Mouse (Mus musculus): ENCODE results near the gene Gm3147.
"Not testable (repeated sequence)": the region's sequence is repeated elsewhere in the genome, so short reads cannot be mapped to it uniquely, and the experiment has no call there.

The Gm3147 gene

DNA sequence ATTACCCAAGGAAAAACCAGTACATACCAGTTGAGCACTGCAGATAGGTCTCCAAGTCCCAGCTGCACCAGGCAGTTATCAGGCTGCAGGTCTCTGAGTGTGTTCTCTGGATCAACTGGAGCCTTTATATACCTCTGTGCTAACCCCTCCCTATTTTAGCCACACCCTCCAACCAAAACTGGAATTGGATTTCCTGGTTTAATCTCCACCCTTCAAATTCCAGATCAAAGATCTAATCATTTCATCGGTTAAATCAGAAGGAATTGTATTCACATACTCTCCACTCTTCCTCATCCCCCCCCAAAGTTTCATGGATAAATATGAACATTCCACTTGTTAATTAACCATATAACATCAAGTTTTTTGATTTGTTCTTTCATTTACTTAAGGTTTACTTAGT is at the start of gene Gm3147:
TSS of gene Gm3147 (minus strand) at position 101 of the 400 bp plus-strand sequence.
- not testable (repeated sequence) for DNase-seq (ENCODE audit: low read depth, low spot score)

DNA sequence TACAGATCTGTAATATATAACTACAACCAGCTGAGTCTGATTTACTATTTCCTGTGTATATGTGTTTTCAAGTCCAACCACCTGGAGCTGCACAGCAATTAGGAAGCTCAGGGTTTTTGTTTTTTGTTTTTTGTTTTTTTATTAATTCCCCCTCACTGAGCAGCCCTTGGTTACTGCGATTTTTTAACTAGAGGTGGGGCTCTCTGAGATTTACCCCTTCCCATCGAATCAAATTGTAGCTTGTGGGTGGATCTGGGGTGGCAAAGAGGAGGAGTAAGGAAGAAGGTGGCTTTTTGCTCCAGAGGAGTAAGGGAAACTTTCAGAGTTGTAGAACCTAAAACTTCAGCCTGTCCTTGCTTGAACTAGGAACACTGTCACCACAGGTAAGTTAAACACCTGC is 31.9 kb upstream of the Gm3147 start, which contains the start of gene Gm6205:
TSS of gene Gm6205 (plus strand) at position 301 of the 400 bp plus-strand sequence.
- not testable (repeated sequence) for DNase-seq (ENCODE audit: low read depth, low spot score)

DNA sequence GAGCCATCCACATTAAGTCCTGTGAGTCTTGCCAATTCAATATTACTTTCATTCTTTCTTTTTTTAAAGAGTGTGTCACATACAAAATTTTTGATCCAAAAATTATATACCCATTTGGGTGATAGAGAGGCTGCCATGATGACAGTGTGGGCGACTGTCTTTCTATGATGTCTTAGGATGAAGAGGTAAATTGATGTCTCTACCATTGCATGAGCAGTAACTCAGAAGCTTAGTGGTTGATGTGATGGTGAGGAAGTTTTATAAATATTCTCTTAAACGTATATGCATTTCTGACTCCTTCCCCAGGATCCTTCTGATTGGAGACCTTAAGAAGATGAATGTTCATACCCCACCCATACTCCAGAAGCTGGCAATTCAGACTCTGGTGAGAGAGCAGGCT is 7.5 kb upstream of the Gm3147 start, which contains the start of gene Gm6509:
TSS of gene Gm6509 (plus strand) at position 301 of the 400 bp plus-strand sequence.
- DNase-seq (ENCODE audit: low read depth, low spot score), result not testable (repeated sequence)

Data from ES-CJ7 (cell line).